Mouse (Mus musculus): Measurements from ENCODE around the gene AC131692.1.
"Not testable (repeated sequence)": the region's sequence is repeated elsewhere in the genome, so short reads cannot be mapped to it uniquely, and the experiment has no call there.

- TF ChIP-seq CTCF, EP300 (IDR thresholded peaks at IDR 0.05): not testable (repeated sequence)
Observed at GRCm38 (mm10) chr19:6133197-6133596, 39.0 kb downstream of the AC131692.1 start.

Measured in lung, postnatal 0 days (tissue).